Mouse (Mus musculus) cerebellum, postnatal 10 days (tissue): ENCODE results near the gene Foxa2.

Experiments
- DNase-seq, 2 experiments: peaks; one replicate each; pipeline ENCODE4 v3.0.0; 2021; ENCODE audit warnings: mixed read lengths in 2 of 2

The Foxa2 gene

GRCm38 (mm10) chr2:148046799-148047165, at the start of gene Foxa2:
Foxa2 (minus strand) TSS chr2:148046969.
- DNase-seq: peak in 1 of 2 experiments; percentile 19

GRCm38 (mm10) chr2:148092089-148092488, 45.3 kb upstream of the Foxa2 start:
- no peak for DNase-seq

DNA sequence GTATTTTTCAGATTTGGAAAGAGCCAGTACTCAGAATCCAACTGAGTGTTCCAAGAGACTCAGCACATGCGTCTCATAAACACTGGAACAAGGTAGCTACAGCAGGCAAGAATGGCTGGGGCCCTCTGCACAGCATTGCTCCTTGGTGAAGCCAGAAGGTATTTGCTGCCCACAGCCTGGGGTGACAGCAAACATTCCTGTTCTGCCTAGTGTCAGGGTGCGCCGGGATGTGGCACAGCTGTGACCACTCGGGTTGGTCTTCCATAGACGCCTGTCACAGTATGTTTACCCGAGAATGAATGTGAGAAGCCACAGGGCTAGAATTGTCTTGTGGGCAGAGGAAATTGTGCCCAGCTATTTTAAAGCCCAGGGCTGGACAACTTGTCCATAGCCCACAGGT, 44.9 kb upstream of the Foxa2 start:
- DNase-seq: no peak

GRCm38 (mm10) chr2:148090071-148090470, 43.3 kb upstream of the Foxa2 start:
- no peak for DNase-seq

GRCm38 (mm10) chr2:148085529-148085928, 38.8 kb upstream of the Foxa2 start:
- DNase-seq: peak; percentile 80 to 88

GRCm38 (mm10) chr2:148085126-148085525, 38.4 kb upstream of the Foxa2 start:
- peak in 1 of 2 experiments; percentile 4 for DNase-seq

DNA sequence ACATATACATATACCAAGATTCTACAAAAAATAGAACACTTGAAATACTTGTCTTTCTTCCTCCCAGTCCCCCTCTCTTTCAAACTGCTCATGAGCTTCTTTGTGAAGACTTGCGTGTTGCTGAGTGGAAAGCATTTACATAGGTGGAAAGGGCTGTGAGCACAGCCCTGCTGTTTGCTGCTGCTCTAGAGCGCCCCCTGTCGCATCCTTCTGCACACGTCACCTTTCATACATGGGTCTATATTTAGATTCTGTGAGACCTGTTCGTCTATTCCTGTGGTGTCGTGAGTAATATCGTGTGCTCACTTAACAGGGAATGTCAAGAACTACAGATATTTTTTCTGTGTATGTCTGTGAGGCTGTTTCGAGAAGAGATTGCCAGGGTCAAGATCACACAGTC, 35.5 kb upstream of the Foxa2 start:
- peak; percentile 75 to 76 for DNase-seq

DNA sequence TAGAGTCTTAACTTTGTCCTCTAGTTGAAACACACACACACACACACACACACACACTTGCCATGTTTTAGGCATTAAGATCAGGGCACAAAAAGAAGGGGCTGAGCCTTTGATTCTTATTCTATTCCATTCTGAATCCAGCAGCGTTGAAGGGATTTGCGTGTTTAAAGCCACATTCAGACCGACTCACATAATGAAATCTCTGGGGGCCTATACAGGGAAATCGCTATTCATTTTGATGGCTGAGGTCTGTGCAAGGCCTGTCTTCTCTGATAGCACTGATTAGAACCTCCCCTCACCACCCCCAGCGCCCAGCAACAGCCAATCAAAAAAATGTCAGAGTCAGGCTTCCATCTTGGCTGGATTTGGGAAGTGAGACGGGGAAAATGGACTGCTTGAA, 13.9 kb upstream of the Foxa2 start:
- DNase-seq: no peak

DNA sequence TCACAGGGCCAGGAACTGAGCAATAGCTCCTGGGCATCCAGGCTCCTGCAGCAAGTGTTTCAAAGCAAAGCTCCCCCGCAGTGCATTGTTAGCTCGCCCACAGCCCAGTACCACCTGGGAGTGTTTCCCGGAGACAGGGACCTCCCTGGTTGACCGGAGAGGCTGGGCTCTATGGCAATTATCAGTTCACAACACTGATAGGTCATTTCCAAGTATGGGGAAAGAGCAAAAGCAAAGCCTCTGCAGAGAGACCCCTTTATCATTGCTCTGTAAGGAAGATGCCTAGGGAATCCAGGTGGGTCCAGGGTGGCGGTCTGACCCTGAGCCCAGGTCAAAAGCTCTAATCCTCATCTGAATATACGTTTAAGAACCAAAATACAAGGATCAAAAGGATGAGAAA, 6.6 kb upstream of the Foxa2 start:
- DNase-seq: no peak

DNA sequence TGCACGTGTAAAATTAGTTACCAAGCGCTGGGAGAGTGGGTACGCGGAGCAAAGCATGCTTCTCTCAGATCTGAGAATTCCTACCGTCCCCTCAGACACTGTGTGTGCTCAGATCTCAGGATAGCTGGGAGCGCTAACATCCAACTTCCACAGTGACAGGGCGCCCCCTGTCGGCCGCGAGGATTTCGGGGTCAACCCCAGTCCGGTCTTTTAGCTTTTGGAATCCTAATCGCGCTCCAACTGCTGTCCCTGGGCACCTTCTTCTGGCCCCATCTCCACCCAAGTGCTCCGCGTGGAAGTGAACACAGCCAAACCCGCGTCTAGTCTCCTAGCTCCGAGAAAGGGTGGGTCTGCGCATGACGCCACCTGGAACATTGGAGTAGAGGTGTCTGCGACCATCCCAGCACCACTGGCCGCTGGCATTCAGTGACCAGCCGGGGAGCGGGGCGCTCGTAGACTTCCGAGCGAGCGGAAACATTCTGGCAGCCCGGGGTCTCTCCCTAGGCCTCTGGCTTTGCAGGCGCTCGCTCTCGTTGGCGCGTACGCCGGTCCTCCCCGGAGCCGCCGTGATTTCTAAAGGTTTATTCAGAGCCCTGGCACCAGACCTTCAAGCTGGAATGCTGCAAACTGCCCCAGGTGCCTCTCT, 1.8 kb upstream of the Foxa2 start:
- peak; percentile 91 to 92 for DNase-seq

- DNase-seq: peak in 1 of 2 experiments; percentile 20
Measured at GRCm38 (mm10) chr2:148047611-148048010, 842 bp upstream of the Foxa2 start.

- peak; percentile 13 to 25 for DNase-seq
Measured at GRCm38 (mm10) chr2:148045937-148046798, 601 bp downstream of the Foxa2 start.

DNA sequence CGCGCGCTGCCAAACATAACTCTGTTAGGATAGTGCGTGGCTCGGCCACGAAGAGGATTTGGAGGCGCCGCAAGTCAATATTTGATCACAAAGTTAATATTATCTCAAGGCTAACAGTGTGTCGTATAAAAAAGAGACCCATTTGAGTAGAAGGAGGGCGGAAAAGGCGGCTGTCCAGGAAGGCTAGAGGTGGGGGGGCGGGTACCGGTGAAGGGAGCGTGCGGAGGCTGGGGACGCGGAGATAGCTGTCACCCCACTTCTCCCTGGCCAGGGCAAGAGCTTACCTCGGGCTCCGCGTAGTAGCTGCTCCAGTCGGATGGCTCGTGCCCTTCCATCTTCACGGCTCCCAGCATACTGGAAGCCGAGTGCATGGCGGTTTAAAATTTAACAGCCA, 1.2 kb downstream of the Foxa2 start:
- DNase-seq: peak in 1 of 2 experiments; percentile 15

GRCm38 (mm10) chr2:148044877-148045539, 1.8 kb downstream of the Foxa2 start:
- DNase-seq: peak; percentile 20 to 26

DNA sequence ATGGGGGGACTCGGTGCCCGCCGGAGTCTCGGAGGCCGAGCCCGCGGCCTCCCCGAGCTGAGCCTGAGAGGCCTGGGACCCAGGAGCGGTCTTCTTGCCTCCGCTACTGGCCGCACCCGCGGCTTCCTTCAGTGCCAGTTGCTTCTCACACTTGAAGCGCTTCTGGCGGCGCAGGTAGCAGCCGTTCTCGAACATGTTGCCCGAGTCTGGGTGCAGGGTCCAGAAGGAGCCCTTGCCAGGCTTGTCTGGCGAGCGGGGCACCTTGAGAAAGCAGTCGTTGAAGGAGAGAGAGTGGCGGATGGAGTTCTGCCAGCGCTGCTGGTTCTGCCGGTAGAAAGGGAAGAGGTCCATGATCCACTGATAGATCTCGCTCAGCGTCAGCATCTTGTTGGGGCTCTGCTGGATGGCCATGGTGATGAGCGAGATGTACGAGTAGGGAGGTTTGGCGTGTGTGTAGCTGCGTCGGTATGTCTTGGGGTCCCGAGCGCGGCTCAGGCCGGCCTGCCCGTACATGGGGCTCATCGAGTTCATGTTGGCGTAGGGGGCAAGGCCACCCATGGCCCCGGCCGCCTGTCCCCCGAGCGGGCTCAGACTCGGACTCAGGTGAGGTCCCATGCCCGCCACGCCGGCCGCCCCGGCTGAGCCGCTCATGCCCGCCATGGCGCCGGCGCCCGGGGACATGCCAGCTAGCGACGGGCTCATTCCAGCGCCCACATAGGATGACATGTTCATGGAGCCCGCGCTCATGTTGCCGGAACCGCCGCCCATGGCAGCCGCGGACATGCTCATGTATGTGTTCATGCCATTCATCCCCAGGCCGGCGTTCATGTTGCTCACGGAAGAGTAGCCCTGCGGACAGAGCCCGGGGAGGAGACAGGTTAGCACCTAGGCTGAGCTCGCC, 2.5 kb downstream of the Foxa2 start:
- DNase-seq: peak; percentile 20 to 38

DNA sequence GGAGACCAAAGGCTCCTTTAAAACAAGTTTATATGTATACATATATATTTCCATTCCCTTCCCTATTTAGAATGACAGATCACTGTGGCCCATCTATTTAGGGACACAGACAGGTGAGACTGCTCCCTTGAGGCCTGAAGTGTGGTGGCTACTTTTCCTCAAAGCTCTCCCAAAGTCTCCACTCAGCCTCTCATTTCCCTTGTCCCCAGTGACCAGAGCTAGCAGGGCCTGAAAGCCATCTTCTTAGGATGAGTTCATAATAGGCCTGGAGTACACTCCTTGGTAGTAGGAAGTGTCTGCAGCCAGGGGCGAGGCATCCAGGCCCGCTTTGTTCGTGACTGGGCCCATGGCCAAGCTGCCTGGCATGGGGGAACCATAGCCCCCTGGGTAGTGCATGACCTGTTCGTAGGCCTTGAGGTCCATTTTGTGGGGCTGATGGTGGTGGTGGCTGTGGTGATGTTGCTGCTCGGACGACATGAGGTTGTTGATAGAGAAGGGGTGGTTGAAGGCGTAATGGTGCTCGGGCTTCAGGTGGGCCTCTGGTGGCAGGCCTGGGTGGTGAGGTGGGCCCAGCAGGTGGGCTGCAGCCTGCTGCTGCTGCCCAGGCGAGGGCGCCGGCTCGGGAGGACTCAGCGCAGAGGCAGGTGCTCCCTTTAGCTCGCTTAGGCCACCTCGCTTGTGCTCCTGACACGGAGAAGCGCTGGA, 3.3 kb downstream of the Foxa2 start:
- peak; percentile 16 to 38 for DNase-seq

GRCm38 (mm10) chr2:148042126-148042640, 4.6 kb downstream of the Foxa2 start:
- DNase-seq: peak in 1 of 2 experiments; percentile 10

GRCm38 (mm10) chr2:148041381-148041780, 5.4 kb downstream of the Foxa2 start:
- DNase-seq: peak in 1 of 2 experiments; percentile 11

- DNase-seq: peak; percentile 20 to 33
Measured at GRCm38 (mm10) chr2:148040236-148041121, 6.3 kb downstream of the Foxa2 start.
